Mouse (Mus musculus) ovary, adult 2 months (tissue): ENCODE measurements around the gene Rgp1. TPM values are rescaled to one million over a fixed set of nuclear protein-coding genes. Genes with fewer than 3 reads are reported as not detected.

ENCODE experiments used
- polyA plus RNA-seq: library from polyadenylated mRNA; depleted of rRNA; stranded (reverse); fragments of >200 nt; gene quantifications from 2 replicates; pipeline ENCODE4 v1.2.3, GENCODE M21; 2012; rRNA removed

Rgp1 gene
- polyA plus RNA-seq, result 70.8 and 74.5 TPM in 2 replicates

DNA sequence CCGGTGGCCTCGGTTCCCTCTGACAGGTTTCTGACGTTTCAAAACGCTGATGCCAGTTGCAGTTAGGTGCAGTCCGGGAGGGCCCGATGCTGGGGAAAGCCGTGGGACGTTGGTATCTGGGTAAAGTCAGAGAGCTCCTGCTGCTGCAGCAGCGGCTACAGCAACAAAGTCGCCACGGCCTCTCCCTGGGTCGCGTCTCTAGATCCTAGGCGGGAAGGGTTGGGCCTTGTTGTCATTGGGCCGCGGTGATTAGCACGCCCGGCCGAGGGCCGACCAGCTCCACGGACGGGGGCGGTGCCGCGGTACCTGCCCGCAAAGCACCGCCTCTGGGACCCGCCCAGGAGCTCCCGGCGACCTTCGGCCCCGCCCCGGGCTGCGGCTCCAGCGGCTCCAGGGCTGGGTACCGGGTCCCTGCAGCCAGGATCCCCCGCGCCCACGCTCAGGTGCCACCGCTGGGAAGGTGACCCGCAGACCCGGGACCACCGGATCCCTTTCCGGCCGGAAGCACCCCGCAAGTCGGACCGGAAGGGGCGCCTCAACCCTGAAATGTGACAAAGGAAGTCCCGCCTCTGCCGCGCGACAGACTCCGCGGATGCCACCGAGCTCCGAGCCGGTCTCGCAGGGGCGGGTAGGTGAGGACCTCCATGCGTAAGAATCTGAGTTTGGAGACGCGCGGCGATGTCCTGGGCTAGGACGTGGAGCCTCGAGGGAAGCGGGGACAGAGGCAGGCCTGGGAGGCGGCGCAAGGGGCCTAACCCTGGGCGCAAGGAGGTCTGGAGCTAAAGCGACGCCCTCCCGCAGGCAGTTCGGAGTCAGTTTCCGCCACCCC, at the start of gene Rgp1, which contains the start of gene Gba2:
Gene Rgp1 (plus strand): TSS at position 340 of the 829 bp plus-strand sequence.
Gene Gba2 (minus strand): TSS at position 498 of the 829 bp plus-strand sequence.

DNA sequence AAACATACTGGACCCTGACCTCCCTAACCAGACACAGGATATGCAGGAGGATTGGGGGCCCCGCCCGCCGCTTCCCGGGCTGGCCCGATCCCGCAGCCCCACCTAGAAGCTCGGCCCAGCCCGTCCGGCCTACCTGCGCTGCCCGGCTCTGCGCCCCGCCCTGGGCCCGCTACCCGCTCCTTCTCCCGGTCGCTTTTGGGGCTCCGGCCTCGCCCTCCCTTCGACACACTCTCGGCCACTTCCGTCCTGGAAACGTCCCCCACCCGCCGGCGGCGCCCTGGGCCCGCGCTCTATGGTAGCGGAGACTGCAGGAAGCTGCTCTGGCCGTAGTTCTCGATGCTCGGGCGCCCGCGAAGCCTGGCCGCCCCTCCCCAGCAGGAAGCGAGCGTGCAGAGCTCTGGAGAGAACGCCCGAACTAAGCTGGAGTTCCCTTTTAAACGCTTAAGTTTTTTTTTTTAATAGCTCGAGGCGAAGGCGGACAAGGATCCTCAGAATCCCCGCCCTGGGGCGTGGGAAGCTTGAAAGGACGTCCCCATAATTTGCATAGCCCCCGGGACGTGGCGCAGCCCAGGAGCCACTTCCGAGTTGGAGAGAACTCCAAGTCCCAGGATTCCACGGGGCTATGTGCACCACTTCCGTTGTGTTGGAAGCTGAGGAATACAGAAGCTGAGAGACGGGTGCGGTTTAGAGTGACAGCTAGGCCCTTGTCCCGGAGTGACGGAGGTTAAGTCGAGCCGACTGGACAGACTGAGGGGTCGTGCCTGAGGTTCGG, 16.3 kb upstream of the Rgp1 start, which contains the start of the genes Creb3 and Tln1:
Gene Creb3 (plus strand): TSS at position 336 of the 772 bp plus-strand sequence.
Gene Tln1 (minus strand): TSS at position 695 of the 772 bp plus-strand sequence.

DNA sequence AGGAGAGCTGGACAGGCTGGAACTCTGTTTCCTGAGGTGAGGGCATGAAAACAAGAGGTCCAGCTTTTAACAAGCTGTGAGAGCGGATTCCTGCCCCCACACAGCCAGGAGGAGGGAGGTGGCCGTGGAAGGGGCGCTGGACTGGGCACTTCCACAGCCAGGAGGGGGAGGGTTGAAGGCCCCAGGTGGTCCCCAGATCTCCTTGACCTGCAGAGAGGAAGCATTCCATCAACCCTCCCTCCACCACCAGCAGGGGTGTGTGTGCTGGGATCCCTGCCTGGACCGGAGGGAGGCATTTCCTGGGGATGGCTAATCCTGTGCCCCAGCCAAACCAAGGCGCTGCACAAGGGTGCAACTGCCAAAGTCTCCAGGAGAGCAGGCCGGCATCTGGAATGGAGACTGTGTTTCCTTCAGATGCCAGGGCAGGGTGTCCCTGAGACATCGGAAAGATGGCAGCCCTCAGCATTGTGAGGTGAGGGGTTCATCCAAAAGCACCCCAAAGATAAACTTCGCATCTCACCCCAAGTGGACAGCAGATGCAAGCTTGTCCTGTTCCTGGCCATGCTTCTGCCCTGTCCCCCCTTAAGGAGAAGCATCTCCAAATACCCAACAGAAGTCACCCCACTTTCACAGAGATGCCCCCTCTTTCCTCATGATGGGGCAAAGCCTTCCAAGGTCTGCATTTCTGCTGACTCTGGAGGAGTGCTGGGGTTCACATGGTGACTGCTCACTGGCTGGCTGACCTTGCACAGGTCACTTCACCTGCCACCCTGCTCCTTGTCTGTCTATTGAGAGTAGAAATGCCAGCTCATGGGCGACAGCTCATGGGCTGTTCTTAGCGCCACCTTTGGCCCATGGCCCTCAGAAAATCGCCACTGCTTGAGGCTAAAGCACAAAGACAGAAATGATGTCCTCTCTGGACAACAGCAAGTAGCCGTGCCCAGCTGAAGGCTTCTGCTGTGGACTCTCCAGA, 6.2 kb downstream of the Rgp1 start, which contains the start of gene Msmp:
Gene Msmp (minus strand): TSS at position 51 of the 973 bp plus-strand sequence.

DNA sequence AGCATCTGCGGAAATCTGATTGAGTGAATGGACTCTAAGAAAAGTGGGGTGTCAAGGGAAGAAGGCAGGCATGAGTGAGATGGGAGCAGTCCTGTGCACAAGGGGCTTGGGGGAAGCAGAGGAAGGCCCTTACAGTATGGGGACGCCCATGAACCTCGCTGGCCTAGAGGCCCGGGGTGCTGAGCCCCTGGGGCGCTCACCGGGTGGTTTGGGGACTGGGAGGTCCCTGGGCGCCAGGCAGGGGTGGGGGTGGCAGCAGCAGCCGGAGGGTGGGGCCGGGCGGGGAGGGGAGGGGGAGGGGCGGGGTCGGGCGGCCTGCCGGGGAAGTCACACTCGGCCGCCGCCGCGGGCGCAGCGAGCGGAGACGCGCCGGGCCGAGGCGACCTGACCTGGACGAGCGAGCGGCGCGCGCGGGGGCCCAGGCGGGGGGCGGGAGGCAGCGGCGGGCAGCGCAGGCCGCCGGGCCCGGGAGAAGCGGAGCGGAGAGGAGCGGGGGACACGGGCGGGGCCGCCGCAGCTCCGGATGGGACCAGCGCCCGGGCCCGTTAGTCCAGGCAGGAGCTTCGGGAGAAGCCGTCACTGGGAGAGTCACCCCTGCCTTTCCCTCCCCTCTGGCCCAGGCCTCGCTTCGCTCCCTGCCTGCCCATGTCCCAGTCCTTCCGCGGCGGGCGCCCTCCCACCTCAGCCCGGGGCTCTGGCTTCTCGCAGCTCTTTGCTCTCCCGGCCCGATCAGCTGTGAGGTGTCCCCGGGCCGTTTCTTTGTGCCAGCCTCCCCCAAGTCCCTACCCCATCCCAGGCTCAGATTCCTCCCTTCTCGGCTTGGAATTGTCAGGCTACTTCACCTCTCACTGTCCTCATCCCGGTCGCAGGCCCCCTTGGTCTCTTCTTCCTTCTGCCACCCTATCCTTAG, 52.8 kb downstream of the Rgp1 start, which contains the start of gene Npr2:
Gene Npr2 (plus strand): TSS at position 890 of the 910 bp plus-strand sequence.

Other genes with a start within 250 kb of the Rgp1 start
- 22.6 and 22.9 TPM in 2 replicates for gene Rusc2, start 196.7 kb upstream of the Rgp1 start, polyA plus RNA-seq
- gene Fam166b, start 149.6 kb upstream of the Rgp1 start, polyA plus RNA-seq, result 17.4 and 21.9 TPM in 2 replicates
- 102 and 112 TPM in 2 replicates for gene Tesk1, start 136.8 kb upstream of the Rgp1 start, polyA plus RNA-seq
- gene Cd72, start 124.1 kb upstream of the Rgp1 start, polyA plus RNA-seq, result 3.9 and 6.4 TPM in 2 replicates
- not detected in 2 replicates for gene Sit1, start 95.0 kb upstream of the Rgp1 start, polyA plus RNA-seq
- 256 and 473 TPM in 2 replicates for gene Ccdc107, start 85.8 kb upstream of the Rgp1 start, polyA plus RNA-seq
- 31.5 and 48.4 TPM in 2 replicates for gene Arhgef39, start 79.0 kb upstream of the Rgp1 start, polyA plus RNA-seq
- 6.6 and 7.2 TPM in 2 replicates for gene Car9, start 71.7 kb upstream of the Rgp1 start, polyA plus RNA-seq
- 105 and 120 TPM in 2 replicates for gene Tpm2, start 55.0 kb upstream of the Rgp1 start, polyA plus RNA-seq
- 125 and 150 TPM in 2 replicates for gene Creb3, start 16.4 kb upstream of the Rgp1 start, polyA plus RNA-seq
- 193 and 213 TPM in 2 replicates for gene Tln1, start 16.0 kb upstream of the Rgp1 start, polyA plus RNA-seq
- 26.8 and 33.6 TPM in 2 replicates for gene Gba2, start 158 bp downstream of the Rgp1 start, polyA plus RNA-seq
- gene Msmp, start 5.8 kb downstream of the Rgp1 start, polyA plus RNA-seq, result 0.63 and 1.5 TPM in 2 replicates
- gene Npr2, start 53.2 kb downstream of the Rgp1 start, polyA plus RNA-seq, result 113 and 117 TPM in 2 replicates
- gene Spag8, start 74.9 kb downstream of the Rgp1 start, polyA plus RNA-seq, result 20.8 and 24.0 TPM in 2 replicates
- 65.2 and 84.4 TPM in 2 replicates for gene Hint2, start 77.8 kb downstream of the Rgp1 start, polyA plus RNA-seq
- gene Tmem8b, start 90.3 kb downstream of the Rgp1 start, polyA plus RNA-seq, result 24.0 and 31.0 TPM in 2 replicates
- gene Fam221b, start 90.4 kb downstream of the Rgp1 start, polyA plus RNA-seq, result 0.05 TPM in 1 of 2 replicates, not detected in the other
- not detected in 2 replicates for gene Olfr70, start 122.1 kb downstream of the Rgp1 start, polyA plus RNA-seq
- gene Olfr71, start 131.5 kb downstream of the Rgp1 start, polyA plus RNA-seq, result not detected in 2 replicates
- 4.2 and 5.3 TPM in 2 replicates for gene Hrct1, start 148.5 kb downstream of the Rgp1 start, polyA plus RNA-seq
- 1.0 and 1.1 TPM in 2 replicates for gene Spaar, start 151.3 kb downstream of the Rgp1 start, polyA plus RNA-seq
- not detected in 2 replicates for gene Olfr159, start 192.3 kb downstream of the Rgp1 start, polyA plus RNA-seq
- gene Olfr156, start 245.2 kb downstream of the Rgp1 start, polyA plus RNA-seq, result not detected in 2 replicates